Mouse (Mus musculus) hindbrain, postnatal 0 days (tissue): ENCODE measurements around the gene Prr7. TPM values are rescaled to one million over a fixed set of nuclear protein-coding genes. Genes with fewer than 3 reads are reported as not detected.

Experiments used
- ATAC-seq: fragments of 200-750 bp; cut with Nextera tagmentation; 2 replicates; pipeline ENCODE4 v1.8.0; 2017; ENCODE audit warnings: mild to moderate bottlenecking, moderate TSS enrichment, moderate library complexity
- DNase-seq: peaks from one replicate; pipeline ENCODE4 v3.0.0-alpha.2; 2015; ENCODE audit warnings: low spot score
- H3K27ac ChIP-seq: fragments of 300-500 bp; sonication (generic); 2 replicates; pipeline ENCODE4 v1.5.1; 2014; ENCODE audit warnings: mild to moderate bottlenecking
- H3K27me3 ChIP-seq: fragments of 300-500 bp; sonication (generic); 2 replicates; pipeline ENCODE4 v1.6.1; 2014; ENCODE audit warnings: low read length, mixed read lengths; ENCODE audit not compliant: insufficient read depth
- H3K36me3 ChIP-seq: fragments of 300-500 bp; sonication (generic); 2 replicates; pipeline ENCODE4 v1.6.1; 2014; ENCODE audit warnings: low read length, mixed read lengths; ENCODE audit not compliant: insufficient read depth
- H3K4me1 ChIP-seq: fragments of 300-500 bp; sonication (generic); 2 replicates; pipeline ENCODE4 v1.6.1; 2014; ENCODE audit warnings: antibody characterized with exemption, low read length, mixed read lengths; ENCODE audit not compliant: insufficient read depth
- H3K4me2 ChIP-seq: fragments of 300-500 bp; sonication (generic); 2 replicates; pipeline ENCODE4 v1.6.1; 2014; ENCODE audit warnings: low read depth, mild to moderate bottlenecking, low read length, moderate library complexity, mixed read lengths
- H3K4me3 ChIP-seq: fragments of 300-500 bp; sonication (generic); 2 replicates; pipeline ENCODE4 v1.5.1; 2014; ENCODE audit warnings: low read length
- H3K9ac ChIP-seq: fragments of 300-500 bp; sonication (generic); replicated peaks from 2 replicates; pipeline ENCODE4 v1.6.1; 2014; ENCODE audit warnings: mild to moderate bottlenecking, low read length, moderate library complexity, mixed read lengths
- H3K9me3 ChIP-seq: fragments of 300-500 bp; sonication (generic); 2 replicates; pipeline ENCODE4 v1.6.1; 2016; ENCODE audit warnings: low read length, mixed read lengths
- CTCF ChIP-seq: IDR thresholded peaks from 2 replicates; pipeline ENCODE4 v1.5.1; 2016; ENCODE audit warnings: antibody characterized with exemption, control low read depth, low read depth
- WGBS: fragments of 180-500 bp; shearing (Covaris S2); extraction: QIAGEN DNeasy Blood & Tissue Kit; methylation state at CpG from one replicate; pipeline ENCODE4 v1.1.7; 2014; 5-methylcytosine and 5-hydroxymethylcytosine counted together
- polyA plus RNA-seq: library from polyadenylated mRNA; unstranded; fragments of >200 nt; fragmentation: Nextera tagmentation; extraction: Ambion mirVana; gene quantifications from 2 replicates; pipeline ENCODE4 v1.2.1, GENCODE M21; 2015
- total RNA-seq: library from RNA; depleted of rRNA; stranded (reverse); fragments of >200 nt; gene quantifications from 2 replicates; pipeline ENCODE4 v1.2.3, GENCODE M21; 2014

Prr7 gene
- total and polyA plus RNA-seq, 2 experiments from 2014 or later: 4.6 to 106 TPM

DNA sequence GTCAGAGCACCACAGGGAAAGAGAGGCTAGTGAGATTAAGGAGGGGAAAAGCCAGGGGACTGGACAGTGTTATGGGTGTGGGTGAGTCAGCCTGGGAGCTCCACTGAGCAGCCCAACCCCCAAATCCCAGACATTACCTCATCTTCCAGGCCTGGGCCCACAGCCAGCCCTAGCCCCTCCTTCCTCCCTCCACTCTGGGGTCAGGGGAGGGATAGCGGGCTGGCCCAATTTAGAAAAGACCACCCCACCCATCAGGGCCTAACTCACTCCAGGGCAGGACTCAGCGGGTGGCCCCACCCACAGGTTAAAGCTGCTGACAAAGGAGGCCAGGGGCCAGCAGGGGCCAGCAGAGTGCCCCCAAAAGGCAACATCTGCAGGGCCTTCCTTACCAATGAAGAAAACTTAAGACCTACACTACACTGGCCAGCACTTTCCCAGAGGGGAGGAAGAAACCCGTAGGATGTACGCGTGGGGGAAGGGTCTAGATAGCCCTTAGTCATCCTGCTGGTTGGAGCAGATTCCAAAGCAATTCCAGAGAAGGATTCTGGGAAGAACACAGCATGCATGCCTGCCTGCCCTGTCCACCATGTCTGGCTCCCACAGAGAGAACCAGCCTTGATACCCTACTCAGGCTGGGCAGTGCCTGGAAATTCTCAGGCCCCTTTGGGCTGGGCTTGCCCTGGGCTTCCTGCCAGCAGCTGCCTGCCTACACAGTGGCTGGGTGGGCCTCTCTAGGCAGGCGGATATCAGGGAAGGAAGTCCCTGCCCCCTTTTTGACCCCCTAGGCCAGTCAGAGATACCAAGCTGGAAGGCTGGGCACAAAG is 46.8 kb downstream of the Prr7 start:
- peaks cover 25% of the 10 kb centered on the region; the same call in 1 of the 2 replicates for H3K36me3 ChIP-seq
- H3K4me1 ChIP-seq: peaks cover 20% of the 10 kb centered on the region
- no peaks in the 10 kb centered on the region for H3K27me3 ChIP-seq
- WGBS: 18% methylated on average over 6 of the region's 6 CpGs
- peak overlapping the region; percentile 86; the same call in 1 of the 2 replicates for H3K27ac ChIP-seq
- no peak for TF ChIP-seq CTCF
- peak overlapping the region; percentile 69 for H3K4me2 ChIP-seq
- H3K9ac ChIP-seq: no peak overlapping the region
- H3K4me3 ChIP-seq: no peak overlapping the region
- peak; percentile 39; the same call in 1 of the 2 replicates for ATAC-seq
- peak; percentile 51 for DNase-seq
- no peaks in the 10 kb centered on the region for H3K9me3 ChIP-seq

DNA sequence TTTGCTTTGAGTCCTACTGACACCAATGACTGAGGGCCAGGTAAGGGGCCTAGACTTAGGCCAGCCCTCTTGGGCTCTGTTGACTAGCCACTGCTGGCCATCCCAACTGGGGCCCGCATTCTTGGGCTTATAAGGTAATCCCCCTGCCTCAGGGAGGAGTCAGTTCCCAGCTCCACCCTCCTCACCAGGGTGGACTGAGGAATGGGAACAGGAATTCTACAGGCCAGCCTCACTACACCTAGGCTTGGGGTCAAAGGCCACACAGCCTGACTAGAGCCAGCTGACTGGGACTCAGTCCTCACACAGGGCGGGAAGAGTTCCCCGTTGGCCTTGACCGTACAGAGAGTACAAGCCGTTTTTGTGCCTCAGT is 47.4 kb downstream of the Prr7 start:
- peak overlapping the region; percentile 79; the same call in 1 of the 2 replicates for H3K9ac ChIP-seq
- no peaks in the 10 kb centered on the region for H3K27me3 ChIP-seq
- WGBS: 39% methylated on average over 5 of the region's 5 CpGs
- H3K4me2 ChIP-seq: peak overlapping the region; percentile 69
- H3K36me3 ChIP-seq: peaks cover 22% of the 10 kb centered on the region; the same call in 1 of the 2 replicates
- no peak for TF ChIP-seq CTCF
- H3K27ac ChIP-seq: peak overlapping the region; percentile 86; the same call in 1 of the 2 replicates
- ATAC-seq (no peak), DNase-seq (no peak)
- no peak overlapping the region for H3K4me3 ChIP-seq
- H3K9me3 ChIP-seq: no peaks in the 10 kb centered on the region
- H3K4me1 ChIP-seq: peaks cover 20% of the 10 kb centered on the region

DNA sequence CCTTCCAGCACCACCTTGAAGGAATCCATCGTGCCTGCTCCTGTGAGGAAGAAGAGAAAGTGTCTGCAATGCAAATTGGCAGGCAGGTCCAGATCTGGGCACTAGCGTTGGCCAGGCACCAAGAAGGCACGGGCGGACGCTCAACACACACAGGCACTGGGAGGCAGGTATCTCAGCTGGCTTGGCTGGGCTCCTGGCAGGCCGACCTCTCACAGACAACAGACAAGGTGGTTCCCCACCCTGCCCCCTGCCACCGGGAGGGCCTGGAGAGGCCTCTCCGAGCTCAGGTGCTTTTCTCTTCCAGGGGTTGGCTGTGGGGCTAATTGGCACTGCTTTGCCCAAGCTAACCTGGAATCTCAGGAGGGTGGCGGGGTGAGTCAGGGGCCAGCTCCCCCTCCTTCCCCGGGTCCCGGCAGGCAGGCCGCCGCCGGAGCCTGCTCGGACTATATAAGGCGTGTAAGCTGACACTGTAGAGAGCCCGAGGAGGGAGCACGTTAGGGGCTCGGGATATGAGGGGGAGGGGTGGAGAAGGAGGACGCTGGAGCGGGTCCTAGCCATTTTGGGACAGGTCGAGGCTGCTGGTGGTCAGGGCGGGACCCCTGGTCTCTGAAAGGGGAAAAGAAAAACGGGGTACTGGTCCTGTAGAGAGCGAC is 48.4 kb downstream of the Prr7 start:
- H3K27ac ChIP-seq: peak overlapping the region; percentile 86
- DNase-seq (peak; percentile 48), ATAC-seq (peak; percentile 39)
- 1% methylated on average over 25 of the region's 25 CpGs for WGBS
- peak overlapping the region; percentile 79 for H3K9ac ChIP-seq
- H3K4me1 ChIP-seq: peaks cover 20% of the 10 kb centered on the region
- no peak for TF ChIP-seq CTCF
- H3K4me2 ChIP-seq: peak overlapping the region; percentile 69
- no peaks in the 10 kb centered on the region for H3K27me3 ChIP-seq
- peak overlapping the region; percentile 86 for H3K4me3 ChIP-seq
- no peaks in the 10 kb centered on the region for H3K9me3 ChIP-seq
- H3K36me3 ChIP-seq: peaks cover 13% of the 10 kb centered on the region; the same call in 1 of the 2 replicates

DNA sequence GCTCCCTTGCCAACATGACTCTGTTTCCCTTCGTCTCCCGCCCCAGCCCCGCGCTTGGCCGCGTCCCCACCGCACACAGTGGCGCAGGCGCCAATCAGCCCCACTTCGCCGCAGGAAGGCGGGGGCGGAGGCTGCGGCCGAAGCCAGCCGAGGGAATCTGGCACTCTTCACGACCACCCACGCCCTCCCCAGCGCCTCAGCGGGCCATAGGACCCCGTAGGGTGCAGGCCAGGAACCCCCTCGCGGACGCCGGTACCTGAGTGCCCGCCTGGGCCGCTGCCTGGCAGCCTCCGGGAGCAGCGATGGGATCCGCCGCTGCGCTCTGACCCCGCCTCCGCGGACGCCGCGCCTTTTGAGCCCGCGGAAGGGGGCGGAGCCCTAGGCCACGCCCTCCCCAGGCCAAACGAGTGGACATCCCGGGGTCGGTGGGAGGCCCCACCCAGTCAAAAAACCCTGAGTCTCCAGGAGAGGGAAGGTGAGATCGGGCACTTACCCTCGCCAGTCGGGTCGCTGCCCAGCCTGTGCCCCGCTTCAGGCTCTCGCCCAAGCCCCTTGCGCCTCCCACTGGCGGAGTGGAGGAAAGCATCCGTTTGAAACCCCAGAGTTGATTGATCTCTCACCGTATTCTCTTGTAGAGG is 49.2 kb downstream of the Prr7 start, which contains the start of gene Pdlim7:
TSS of gene Pdlim7 (minus strand) at position 566 of the 638 bp plus-strand sequence.
- Histone ChIP-seq H3K9ac (peak within 1 kb of the TSS; percentile 79), H3K4me3 (peak within 1 kb of the TSS; percentile 86), H3K36me3 (peaks cover 8% of the 10 kb centered on the region; the same call in 1 of the 2 replicates), H3K4me2 (peak within 1 kb of the TSS; percentile 69), H3K4me1 (peaks cover 20% of the 10 kb centered on the region), H3K9me3 (no peaks in the 10 kb centered on the region), H3K27ac (peak within 1 kb of the TSS; percentile 86), H3K27me3 (no peaks in the 10 kb centered on the region)
- WGBS: under 1% methylated on average over 54 of the region's 55 CpGs
- peak; percentile 92 for TF ChIP-seq CTCF
- ATAC-seq: peak; percentile 85
- peak; percentile 89 for DNase-seq

DNA sequence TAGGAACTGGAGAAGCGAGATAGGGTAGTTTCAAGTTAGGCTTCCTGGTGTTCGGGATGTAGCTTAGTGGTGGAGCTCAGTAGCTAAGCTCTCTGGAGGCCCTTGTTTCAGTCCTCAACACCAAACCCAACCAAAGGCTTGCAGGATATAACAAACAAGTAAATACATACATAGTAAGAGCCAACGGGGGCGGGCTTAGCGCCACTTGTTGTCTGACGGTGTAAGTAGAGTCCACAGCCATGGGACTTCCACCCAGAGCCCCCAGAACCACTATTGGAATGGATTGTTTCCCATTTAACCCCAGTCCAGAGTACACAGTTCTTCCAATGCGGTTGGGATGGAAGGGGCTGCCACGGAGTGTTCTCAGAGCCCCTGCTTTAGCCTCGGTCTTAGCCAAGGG is 49.8 kb downstream of the Prr7 start:
- no peak for TF ChIP-seq CTCF
- Histone ChIP-seq H3K4me2 (peak overlapping the region; percentile 69), H3K9ac (peak overlapping the region; percentile 79; the same call in 1 of the 2 replicates), H3K4me3 (peak overlapping the region; percentile 86), H3K27me3 (no peaks in the 10 kb centered on the region), H3K9me3 (no peaks in the 10 kb centered on the region), H3K27ac (no peak overlapping the region), H3K36me3 (peaks cover 2% of the 10 kb centered on the region; the same call in 1 of the 2 replicates), H3K4me1 (peaks cover 20% of the 10 kb centered on the region)
- ATAC-seq (no peak), DNase-seq (no peak)
- 36% methylated on average over 9 of the region's 9 CpGs for WGBS

DNA sequence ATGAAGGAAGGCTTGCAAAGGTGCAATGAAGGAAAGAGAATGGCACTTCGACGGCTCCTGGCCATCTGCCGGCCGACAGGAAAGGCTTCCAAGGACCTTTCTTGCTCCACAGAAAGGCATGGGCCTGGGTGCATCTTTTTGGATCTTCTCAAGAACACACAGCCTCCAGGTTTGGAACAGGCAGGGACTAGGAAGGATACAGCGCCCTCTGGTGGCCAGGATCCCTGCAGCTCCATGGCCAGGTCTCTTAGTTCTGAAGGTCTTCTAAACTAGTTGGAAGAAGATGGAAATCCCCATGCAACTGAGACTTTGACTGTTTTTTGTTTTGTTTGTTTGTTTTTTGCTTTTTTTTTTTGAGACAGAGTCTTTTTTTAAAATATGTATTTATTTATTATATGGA is 52.9 kb downstream of the Prr7 start:
- Histone ChIP-seq H3K9ac (no peak overlapping the region), H3K4me3 (no peak overlapping the region), H3K4me1 (peaks cover 7% of the 10 kb centered on the region), H3K27me3 (no peaks in the 10 kb centered on the region), H3K36me3 (no peaks in the 10 kb centered on the region), H3K27ac (no peak overlapping the region), H3K4me2 (no peak overlapping the region), H3K9me3 (no peaks in the 10 kb centered on the region)
- 4% methylated on average over 5 of the region's 5 CpGs for WGBS
- no peak for ATAC-seq
- TF ChIP-seq CTCF: peak; percentile 94
- DNase-seq: peak; percentile 92
